Mouse (Mus musculus): ENCODE results near the gene Olfr148. TPM values are rescaled to one million over a fixed set of nuclear protein-coding genes. Genes with fewer than 3 reads are reported as not detected.
A peak's percentile ranks its signal among the peaks of the same experiment; 100 is the strongest.

Gene Olfr148
- total RNA-seq (2021) = not detected
- long read RNA-seq, experiment 1 = 0 reads
- long read RNA-seq, experiment 2 = 0 reads

DNA sequence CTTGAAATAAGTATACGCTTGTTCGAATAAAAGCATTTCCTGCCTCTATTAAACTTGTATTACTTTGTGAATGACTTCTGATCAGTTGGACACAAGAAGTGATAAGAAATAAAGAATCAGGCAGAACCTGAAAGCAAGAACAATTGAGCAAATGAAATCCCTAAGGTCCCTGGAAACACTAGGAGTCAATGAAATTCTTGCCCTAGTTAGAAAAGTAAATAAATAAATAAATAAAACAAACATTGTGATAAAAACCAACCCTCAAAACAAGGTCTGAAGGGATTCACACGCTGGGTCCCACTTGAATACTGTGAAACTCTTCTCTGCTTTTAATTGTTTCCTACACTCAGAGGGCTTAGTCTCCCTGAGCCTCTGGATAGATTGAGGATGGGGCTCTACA, at the start of gene Olfr148:
Olfr148 (plus strand) TSS at position 301 of the 400 bp plus-strand sequence.
- no peak for DNase-seq (ENCODE audit: low spot score in 2 of 2)

DNA sequence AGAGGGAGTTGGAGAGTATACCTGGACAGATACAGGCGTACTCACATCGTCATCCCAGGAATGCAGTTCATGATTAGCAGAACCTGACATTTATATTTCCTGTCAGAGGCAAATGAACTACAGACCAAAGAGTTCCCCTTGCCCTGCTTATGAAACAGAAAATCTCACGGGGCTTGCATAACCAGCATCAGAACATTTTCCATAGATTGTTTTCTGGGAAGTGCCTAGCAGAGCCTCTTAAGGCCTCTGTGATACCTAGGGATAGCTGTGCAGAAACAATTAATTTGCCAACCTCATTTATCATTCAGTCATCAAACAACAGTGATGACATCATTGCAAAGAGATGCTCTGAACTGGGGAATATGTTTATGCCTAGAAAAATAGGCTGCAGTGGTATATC, 35.0 kb upstream of the Olfr148 start, which contains the start of gene Olfr959:
Olfr959 (minus strand) TSS at position 101 of the 400 bp plus-strand sequence.
- no peak for DNase-seq (ENCODE audit: low spot score in 2 of 2)

DNA sequence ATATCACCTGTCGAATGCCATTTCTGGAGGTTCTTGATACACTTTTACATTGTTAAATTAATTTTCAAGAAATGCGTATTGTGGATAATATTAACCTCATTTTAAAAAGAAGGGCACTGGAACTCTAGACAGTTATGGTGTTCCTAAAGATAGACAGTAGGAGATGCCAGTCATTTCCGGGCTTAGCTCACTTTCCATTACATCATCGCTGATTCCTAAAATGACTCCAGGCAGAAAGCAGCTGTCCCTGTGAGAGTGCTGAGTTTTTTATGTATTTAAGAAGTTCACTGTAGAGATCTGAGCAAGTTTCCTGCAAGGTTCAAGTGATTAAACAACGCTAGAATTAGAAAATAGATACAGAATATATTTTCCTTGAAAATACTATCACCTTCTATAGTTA, 33.4 kb upstream of the Olfr148 start:
- no peak for DNase-seq (ENCODE audit: low spot score in 2 of 2)

GRCm38 (mm10) chr9:39602536-39603332, 7.7 kb upstream of the Olfr148 start:
- DNase-seq (ENCODE audit: low spot score in 2 of 2) = peak; percentile 26 to 49

DNA sequence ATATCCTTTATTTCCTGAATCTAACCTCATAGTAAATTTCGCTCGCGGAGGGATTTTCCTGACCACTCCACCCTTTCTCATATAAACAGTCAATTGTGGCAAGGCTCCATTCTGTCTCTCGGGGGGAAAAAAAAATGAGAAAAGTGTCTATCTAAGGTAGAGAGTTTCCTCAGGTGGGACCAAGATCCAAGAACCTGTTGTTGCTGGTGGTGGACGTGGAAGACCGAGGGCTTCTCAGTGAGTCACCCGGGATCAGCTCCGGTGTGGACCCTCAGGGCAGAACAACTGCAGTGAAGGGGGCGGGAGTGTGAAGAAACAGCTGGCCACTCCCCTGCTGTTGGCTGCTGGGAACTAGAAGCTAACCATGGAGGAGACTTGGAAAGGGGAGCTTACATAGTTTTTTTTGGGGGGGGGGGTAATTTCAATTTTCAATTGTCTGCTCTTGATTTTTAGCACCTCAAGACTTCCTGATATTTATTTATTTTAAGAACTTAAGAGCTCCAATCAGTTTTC, 7.1 kb upstream of the Olfr148 start:
- DNase-seq (ENCODE audit: low spot score in 2 of 2) = no peak

- peak in 1 of 2 experiments; percentile 9 for DNase-seq (ENCODE audit: low spot score in 2 of 2)
Observed at GRCm38 (mm10) chr9:39603999-39604453, 6.4 kb upstream of the Olfr148 start, which contains the start of gene AW551984. Gene AW551984, minus strand, starts transcription at chr9:39604403.

DNA sequence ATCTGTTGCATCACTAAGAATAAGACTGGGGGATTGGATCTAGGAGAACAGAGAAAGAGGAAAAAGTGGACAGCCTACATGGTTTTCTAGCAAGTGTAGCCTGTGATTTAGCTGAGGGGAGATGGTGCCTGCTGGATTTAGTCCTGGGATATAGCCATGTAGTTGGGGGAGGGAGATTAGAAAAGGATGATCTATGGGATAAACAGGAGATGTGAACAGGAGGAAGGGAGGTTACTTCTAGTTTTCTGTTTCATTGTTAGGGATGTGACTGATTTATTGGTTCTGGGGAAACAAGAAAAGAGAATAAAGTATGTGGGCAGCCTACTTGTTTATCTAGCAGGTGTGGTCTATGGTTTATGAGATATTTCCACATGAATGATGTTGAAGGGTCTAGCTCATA, 2.0 kb upstream of the Olfr148 start:
- no peak for DNase-seq (ENCODE audit: low spot score in 2 of 2)

DNA sequence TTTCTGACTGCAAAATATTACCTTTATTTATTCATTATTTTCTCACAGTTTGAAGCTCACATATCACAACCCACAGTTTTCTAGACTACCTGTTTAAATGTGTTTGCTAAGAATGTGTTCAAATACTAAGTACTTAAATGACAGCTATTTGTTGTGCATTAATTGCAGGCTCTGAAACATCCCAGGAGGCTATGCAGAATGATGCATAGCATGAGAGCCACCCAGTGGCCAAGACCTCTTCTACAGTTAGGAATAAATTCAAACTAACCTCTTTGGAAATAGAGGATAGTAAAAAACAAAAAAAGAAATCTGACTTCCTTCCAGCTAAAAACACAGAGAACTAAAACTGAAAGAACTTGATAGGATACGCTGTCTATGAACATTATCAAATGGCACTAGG, 1.5 kb downstream of the Olfr148 start:
- DNase-seq (ENCODE audit: low spot score in 2 of 2) = peak in 1 of 2 experiments; percentile 49

- DNase-seq (ENCODE audit: low spot score in 2 of 2) = no peak
Observed at GRCm38 (mm10) chr9:39621073-39621472, 10.6 kb downstream of the Olfr148 start, which contains the start of gene Olfr960. Gene Olfr960, plus strand, starts transcription at chr9:39621373.

- no peak for DNase-seq (ENCODE audit: low spot score in 2 of 2)
Observed at GRCm38 (mm10) chr9:39623783-39624182, 13.3 kb downstream of the Olfr148 start.

DNA sequence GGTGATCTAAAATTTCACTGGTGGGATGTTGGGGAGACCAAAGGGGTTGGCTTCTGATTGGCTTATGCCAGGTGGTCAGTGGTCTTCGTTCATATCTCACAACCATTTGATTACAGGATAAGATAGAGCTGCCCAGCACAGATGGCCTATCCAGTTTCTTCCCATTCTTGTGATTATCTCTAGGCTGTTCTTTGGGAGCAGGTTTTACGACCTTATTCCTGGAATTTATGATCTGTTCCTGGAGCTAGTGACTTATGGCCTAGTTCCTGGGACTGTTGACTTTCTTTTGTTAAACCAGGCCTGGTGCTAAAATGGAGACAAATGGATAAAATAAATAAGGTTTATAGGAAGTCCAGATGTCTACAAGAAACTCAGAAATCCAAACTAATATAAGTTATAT, 14.3 kb downstream of the Olfr148 start:
- DNase-seq (ENCODE audit: low spot score in 2 of 2) = no peak

- DNase-seq (ENCODE audit: low spot score in 2 of 2) = no peak
Observed at GRCm38 (mm10) chr9:39629069-39629468, 18.6 kb downstream of the Olfr148 start.

GRCm38 (mm10) chr9:39633913-39634594, 23.6 kb downstream of the Olfr148 start:
- DNase-seq (ENCODE audit: low spot score in 2 of 2) = peak in 1 of 2 experiments; percentile 68

DNA sequence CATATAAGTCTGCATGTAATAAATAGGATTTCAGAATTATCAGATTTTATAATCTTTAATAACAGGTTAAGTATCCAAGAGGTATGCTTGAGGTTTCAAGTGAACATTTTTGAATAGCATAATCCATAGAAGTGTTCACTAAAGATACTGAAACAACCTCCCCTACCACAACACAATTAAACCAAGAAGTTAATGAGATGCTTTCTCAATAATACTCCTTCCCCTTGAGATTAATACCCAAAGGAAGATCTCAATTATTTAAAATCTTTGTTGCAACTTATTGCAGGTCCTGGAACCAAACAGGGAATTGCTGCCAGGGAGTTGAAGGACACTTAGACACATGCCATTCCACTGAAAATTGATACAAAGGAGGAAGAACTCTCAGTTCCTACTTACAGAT, 34.3 kb downstream of the Olfr148 start, which contains the start of gene Olfr961:
Olfr961 (plus strand) TSS at position 301 of the 400 bp plus-strand sequence.
- no peak for DNase-seq (ENCODE audit: low spot score in 2 of 2)

GRCm38 (mm10) chr9:39647382-39647781, 36.9 kb downstream of the Olfr148 start:
- DNase-seq (ENCODE audit: low spot score in 2 of 2) = no peak

GRCm38 (mm10) chr9:39654756-39655396, 44.4 kb downstream of the Olfr148 start:
- DNase-seq (ENCODE audit: low spot score in 2 of 2) = peak in 1 of 2 experiments; percentile 22

Other genes starting within 250 kb of the Olfr148 start
- gene Olfr951, start 223.2 kb upstream of the Olfr148 start, total RNA-seq (2021) = not detected
- gene Olfr952, start 183.5 kb upstream of the Olfr148 start, total RNA-seq (2021) = not detected
- not detected for gene Olfr954, start 154.0 kb upstream of the Olfr148 start, total RNA-seq (2021)
- gene Olfr955, start 138.7 kb upstream of the Olfr148 start, total RNA-seq (2021) = not detected
- not detected for gene Olfr44, start 116.7 kb upstream of the Olfr148 start, total RNA-seq (2021)
- gene Olfr957, start 94.8 kb upstream of the Olfr148 start, total RNA-seq (2021) = not detected
- not detected for gene Olfr958, start 56.6 kb upstream of the Olfr148 start, total RNA-seq (2021)
- gene Olfr959, start 35.1 kb upstream of the Olfr148 start, total RNA-seq (2021) = not detected
- gene AW551984, start 6.3 kb upstream of the Olfr148 start, total RNA-seq (2021) = 10 to 100 TPM; 13.2 to 13.8 TPM
- not detected for gene Olfr960, start 10.7 kb downstream of the Olfr148 start, total RNA-seq (2021)
- not detected for gene Olfr961, start 34.4 kb downstream of the Olfr148 start, total RNA-seq (2021)
- gene Olfr963, start 56.5 kb downstream of the Olfr148 start, total RNA-seq (2021) = not detected
- not detected for gene Olfr149, start 96.5 kb downstream of the Olfr148 start, total RNA-seq (2021)
- not detected for gene Olfr965, start 100.7 kb downstream of the Olfr148 start, total RNA-seq (2021)
- gene Olfr150, start 120.3 kb downstream of the Olfr148 start, total RNA-seq (2021) = not detected
- not detected for gene Olfr967, start 135.6 kb downstream of the Olfr148 start, total RNA-seq (2021)
- not detected for gene Olfr968, start 172.6 kb downstream of the Olfr148 start, total RNA-seq (2021)
- not detected for gene Olfr969, start 180.3 kb downstream of the Olfr148 start, total RNA-seq (2021)
- not detected for gene Olfr970, start 198.2 kb downstream of the Olfr148 start, total RNA-seq (2021)
- gene Olfr971, start 226.2 kb downstream of the Olfr148 start, total RNA-seq (2021) = not detected